Mouse (Mus musculus) intestine, embryonic 16.5 days (tissue): ENCODE data around the gene Notch2. TPM values are rescaled to one million over a fixed set of nuclear protein-coding genes. Genes with fewer than 3 reads are reported as not detected.

Source experiments
- ATAC-seq: fragments of 200-750 bp; cut with Nextera tagmentation; 2 replicates; pipeline ENCODE4 v1.8.0; 2017; ENCODE audit warnings: moderate TSS enrichment, moderate library complexity
- H3K27ac ChIP-seq: fragments of 300-500 bp; sonication (generic); 2 replicates; pipeline ENCODE4 v1.5.1; 2014; ENCODE audit warnings: mild to moderate bottlenecking, low read length
- H3K27me3 ChIP-seq: fragments of 300-500 bp; sonication (generic); replicated peaks from 2 replicates; pipeline ENCODE4 v1.6.1; 2014; ENCODE audit warnings: low read length, control low read depth, mixed read lengths; ENCODE audit not compliant: control insufficient read depth, insufficient read depth
- H3K36me3 ChIP-seq: fragments of 300-500 bp; sonication (generic); 2 replicates; pipeline ENCODE4 v1.6.1; 2014; ENCODE audit warnings: low read length, control low read depth; ENCODE audit not compliant: control insufficient read depth, insufficient read depth
- H3K4me1 ChIP-seq: fragments of 300-500 bp; sonication (generic); 2 replicates; pipeline ENCODE4 v1.6.1; 2014; ENCODE audit warnings: low read length, control low read depth, mixed read lengths; ENCODE audit not compliant: control insufficient read depth, insufficient read depth
- H3K4me2 ChIP-seq: fragments of 300-500 bp; sonication (generic); 2 replicates; pipeline ENCODE4 v1.6.1; 2014; ENCODE audit warnings: low read depth, low read length, control low read depth
- H3K4me3 ChIP-seq: fragments of 300-500 bp; sonication (generic); 2 replicates; pipeline ENCODE4 v1.5.1; 2014; ENCODE audit warnings: mild to moderate bottlenecking, low read length
- H3K9ac ChIP-seq: fragments of 300-500 bp; sonication (generic); 2 replicates; pipeline ENCODE4 v1.6.1; 2014; ENCODE audit warnings: low read depth, low read length
- H3K9me3 ChIP-seq: fragments of 300-500 bp; sonication (generic); 2 replicates; pipeline ENCODE4 v1.6.1; 2016; ENCODE audit warnings: low read length, control low read depth; ENCODE audit not compliant: control insufficient read depth
- WGBS: fragments of 180-500 bp; shearing (Covaris S2); extraction: QIAGEN DNeasy Blood & Tissue Kit; methylation state at CpG from one replicate; pipeline ENCODE4 v1.1.7; 2014; 5-methylcytosine and 5-hydroxymethylcytosine counted together
- polyA plus RNA-seq: library from polyadenylated mRNA; unstranded; fragments of >200 nt; fragmentation: Nextera tagmentation; extraction: Ambion mirVana; gene quantifications from 2 replicates; pipeline ENCODE4 v1.2.1, GENCODE M21; 2015

The Notch2 gene
- polyA plus RNA-seq, 1 experiment from 2014 or later = 9.1 TPM

DNA sequence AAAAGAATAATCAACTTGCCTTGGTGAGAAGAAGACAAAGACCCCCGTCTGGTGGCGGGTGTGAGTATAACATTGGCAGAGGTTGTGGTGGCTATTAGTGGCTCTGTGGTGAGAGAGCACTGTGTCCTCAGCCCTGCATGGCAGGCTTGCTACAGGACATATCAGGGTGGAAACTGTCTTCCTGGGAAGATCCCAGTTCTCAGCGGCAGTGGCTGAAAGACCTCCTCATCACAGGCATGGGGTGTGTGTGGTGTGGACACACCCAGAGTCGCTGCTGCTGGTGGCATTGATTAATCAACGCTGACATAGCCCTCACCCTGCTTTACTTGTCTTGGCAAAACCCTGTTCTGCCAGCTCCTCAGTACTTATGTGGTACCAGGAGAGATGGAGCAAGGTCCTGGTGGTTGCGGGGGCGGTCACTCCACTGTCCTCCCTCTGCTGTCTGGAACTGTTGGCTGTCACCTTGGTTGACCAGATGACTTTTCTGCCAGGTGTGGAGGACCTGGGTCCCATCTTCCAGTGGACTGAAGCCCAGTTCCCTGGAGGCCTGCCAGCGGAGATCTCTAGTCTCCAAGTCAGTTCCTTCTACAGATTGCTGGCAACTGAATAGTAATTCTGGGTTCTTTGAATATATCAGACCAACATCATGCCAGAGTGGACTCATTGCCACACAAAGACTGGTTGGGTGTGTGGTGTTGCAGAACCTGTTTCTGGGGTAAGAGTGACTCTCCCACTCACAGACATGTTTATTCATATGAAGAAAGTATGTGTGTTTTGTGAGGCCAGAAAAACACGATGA is 7.3 kb downstream of the Notch2 start:
- Histone ChIP-seq H3K4me2 (no peak overlapping the region), H3K9me3 (no peaks in the 10 kb centered on the region), H3K9ac (no peak overlapping the region), H3K4me3 (no peak overlapping the region), H3K36me3 (no peaks in the 10 kb centered on the region), H3K27me3 (no peaks in the 10 kb centered on the region), H3K4me1 (peaks cover 53% of the 10 kb centered on the region), H3K27ac (no peak overlapping the region)
- no peak for ATAC-seq
- 67% methylated on average over 9 of the region's 9 CpGs for WGBS

DNA sequence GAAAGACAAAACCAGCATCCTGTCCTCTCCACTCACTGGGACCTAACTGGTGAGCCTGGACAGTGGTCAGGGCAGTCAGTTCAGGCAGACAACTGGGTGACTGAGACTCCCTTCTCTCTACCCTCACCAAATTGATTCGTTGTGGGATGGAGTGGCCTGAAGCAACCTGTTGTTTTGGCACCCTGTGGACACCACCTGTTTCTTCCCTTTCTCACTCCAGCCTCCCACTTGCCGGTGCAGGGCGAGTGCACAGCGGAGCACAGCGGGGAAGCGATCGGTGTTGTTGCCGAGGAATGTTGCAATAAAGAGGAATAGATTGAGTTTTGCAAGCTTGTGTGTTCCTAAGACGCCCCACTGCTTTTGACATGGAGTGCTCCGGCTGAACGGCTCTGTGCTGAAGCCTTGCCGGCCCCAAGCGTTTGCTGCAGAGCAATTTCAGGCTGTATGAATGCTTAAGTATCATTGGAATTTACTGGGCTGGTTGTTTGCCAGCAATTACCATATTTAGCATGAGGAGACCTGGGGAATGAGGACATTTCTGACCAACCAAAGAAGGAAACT is 11.0 kb downstream of the Notch2 start:
- no peaks in the 10 kb centered on the region for H3K36me3 ChIP-seq
- H3K9me3 ChIP-seq = no peaks in the 10 kb centered on the region
- peaks cover 60% of the 10 kb centered on the region for H3K4me1 ChIP-seq
- no peak overlapping the region for H3K4me3 ChIP-seq
- H3K4me2 ChIP-seq = peak overlapping the region; percentile 45
- H3K27ac ChIP-seq = peak overlapping the region; percentile 78
- peak; percentile 78 for ATAC-seq
- H3K27me3 ChIP-seq = no peaks in the 10 kb centered on the region
- peak overlapping the region; percentile 46 for H3K9ac ChIP-seq
- whole genome bisulfite sequencing = 8% methylated on average over 13 of the region's 13 CpGs

DNA sequence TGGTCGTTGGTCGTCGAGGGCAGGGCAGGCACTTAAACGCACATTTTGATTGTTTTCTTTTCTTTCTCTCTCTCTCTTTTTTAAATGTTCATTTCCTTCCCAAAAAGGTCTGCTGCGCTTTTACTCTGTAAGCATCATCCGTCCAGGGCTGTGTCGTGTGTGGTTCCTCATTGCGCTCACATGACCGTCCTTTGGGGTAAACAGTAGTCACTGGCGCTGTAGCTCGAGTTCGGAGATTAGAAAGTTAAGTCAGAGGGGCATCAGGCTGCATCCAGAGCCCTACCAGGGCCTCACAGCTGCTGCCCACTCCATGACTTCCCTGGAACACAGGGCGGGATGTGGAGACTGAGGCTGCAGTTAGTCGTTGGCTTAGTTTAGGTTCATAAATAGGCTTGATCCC is 12.2 kb downstream of the Notch2 start:
- Histone ChIP-seq H3K4me1 (peaks cover 59% of the 10 kb centered on the region), H3K4me2 (no peak overlapping the region), H3K27me3 (no peaks in the 10 kb centered on the region), H3K36me3 (no peaks in the 10 kb centered on the region), H3K4me3 (no peak overlapping the region), H3K27ac (peak overlapping the region; percentile 84), H3K9ac (0 out of 2 replicates have a peak overlapping the region, but pooled peaks have one; percentile 27), H3K9me3 (no peaks in the 10 kb centered on the region)
- WGBS = 31% methylated on average over 14 of the region's 14 CpGs
- ATAC-seq = peak; percentile 31; the same call in 1 of the 2 replicates

DNA sequence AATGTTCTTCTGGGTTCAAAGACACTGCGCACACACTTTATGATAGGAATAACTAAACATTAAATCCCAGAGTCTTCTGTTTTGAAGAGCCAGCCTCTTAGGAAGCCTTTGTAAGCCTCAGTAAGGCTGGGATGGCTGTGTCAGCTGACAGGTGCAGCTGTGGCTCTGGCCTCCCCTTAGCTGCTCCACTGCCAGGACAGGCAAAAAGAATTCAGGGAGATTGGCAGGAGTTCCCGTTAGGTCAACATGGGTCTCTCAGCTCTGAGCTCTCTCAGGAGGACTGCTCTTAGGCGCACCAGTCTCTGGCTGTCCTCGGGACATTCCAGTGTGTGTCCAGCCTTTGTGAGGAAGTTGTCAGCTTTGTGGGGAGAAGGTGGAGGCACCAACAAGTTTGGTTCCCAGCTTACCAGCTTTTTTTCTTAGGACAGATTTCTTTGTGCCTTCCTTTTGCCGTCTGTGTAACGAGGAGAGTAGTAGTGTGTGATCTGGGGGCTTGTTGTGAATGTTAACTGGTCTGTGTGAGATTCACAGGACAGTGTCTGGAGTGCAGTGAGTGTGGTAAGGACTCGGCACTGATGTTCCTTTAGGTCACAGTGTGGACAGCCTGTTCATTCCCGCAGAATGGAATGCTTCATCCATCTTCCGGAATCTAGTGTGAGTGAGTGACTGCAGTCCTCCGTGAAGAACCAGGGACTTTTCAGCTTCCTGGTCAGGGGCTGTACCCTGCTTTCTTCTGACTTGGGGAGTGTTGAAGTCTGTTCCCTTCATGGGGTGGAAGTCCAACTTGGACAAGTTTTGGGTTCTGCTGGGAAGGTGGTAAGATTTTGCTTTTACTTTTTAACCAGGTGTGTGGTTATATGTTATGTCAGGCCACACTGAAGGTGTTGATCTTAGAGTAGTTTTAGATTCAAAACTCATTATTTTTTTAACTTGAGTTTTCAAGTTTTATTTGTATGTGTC is 12.9 kb downstream of the Notch2 start:
- 41% methylated on average over 10 of the region's 10 CpGs for WGBS
- H3K9ac ChIP-seq = no peak overlapping the region

DNA sequence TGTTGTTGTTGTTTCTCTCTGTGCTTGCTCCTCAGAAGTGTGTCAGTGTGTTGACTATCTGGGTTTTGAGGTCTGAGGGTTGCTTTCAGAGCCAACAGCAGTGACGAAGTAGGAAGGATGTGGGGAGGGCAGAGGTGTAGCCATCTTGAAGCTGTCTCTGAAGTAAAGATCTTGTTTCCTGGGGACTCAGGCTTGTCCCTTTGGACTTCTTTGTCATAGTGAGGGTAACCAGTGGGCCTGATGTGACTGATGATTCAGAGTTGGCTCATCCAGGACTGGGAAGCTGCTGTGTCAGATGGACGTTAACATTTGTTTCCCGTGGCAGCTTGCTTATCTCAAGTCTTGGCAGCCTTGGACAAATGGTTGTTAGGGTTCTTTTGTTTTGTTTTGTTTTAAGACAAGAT is 14.0 kb downstream of the Notch2 start:
- H3K4me3 ChIP-seq = no peak overlapping the region
- no peaks in the 10 kb centered on the region for H3K27me3 ChIP-seq
- 33% methylated on average over 3 of the region's 3 CpGs for WGBS
- no peaks in the 10 kb centered on the region for H3K9me3 ChIP-seq
- H3K9ac ChIP-seq = no peak overlapping the region
- H3K36me3 ChIP-seq = no peaks in the 10 kb centered on the region
- H3K27ac ChIP-seq = no peak overlapping the region
- ATAC-seq = no peak
- no peak overlapping the region for H3K4me2 ChIP-seq
- H3K4me1 ChIP-seq = peaks cover 68% of the 10 kb centered on the region

More for the DNA sequence above, 12.9 kb downstream of the Notch2 start:
- Histone ChIP-seq H3K36me3 (no peaks in the 10 kb centered on the region), H3K9me3 (no peaks in the 10 kb centered on the region), H3K27me3 (no peaks in the 10 kb centered on the region), H3K27ac (peak overlapping the region; percentile 35; the same call in 1 of the 2 replicates), H3K4me1 (peaks cover 60% of the 10 kb centered on the region), H3K4me3 (no peak overlapping the region), H3K4me2 (no peak overlapping the region)
- ATAC-seq = peak; percentile 26; the same call in 1 of the 2 replicates

DNA sequence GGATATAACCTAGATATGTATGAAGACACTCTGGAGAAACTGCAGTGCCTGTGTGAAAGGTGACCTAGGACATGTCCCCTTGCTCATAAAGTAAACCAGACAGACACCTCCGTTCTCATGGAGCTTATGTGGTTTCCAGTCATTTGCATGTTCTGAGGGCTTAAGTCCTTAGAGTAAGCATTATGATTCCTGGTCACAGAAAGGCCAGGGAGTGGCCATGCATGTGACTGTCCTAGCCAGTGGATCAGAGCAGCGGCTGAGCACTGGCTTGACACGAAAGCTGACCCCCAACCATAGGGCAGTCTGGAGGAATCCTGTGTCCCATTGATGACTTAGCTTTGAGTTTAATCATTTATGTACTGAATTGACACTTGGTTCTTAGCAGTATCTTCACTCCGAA is 14.7 kb downstream of the Notch2 start:
- no peak for ATAC-seq
- Histone ChIP-seq H3K27ac (no peak overlapping the region), H3K4me2 (no peak overlapping the region), H3K9ac (no peak overlapping the region), H3K27me3 (no peaks in the 10 kb centered on the region), H3K36me3 (no peaks in the 10 kb centered on the region), H3K4me3 (no peak overlapping the region), H3K4me1 (peaks cover 68% of the 10 kb centered on the region), H3K9me3 (no peaks in the 10 kb centered on the region)
- 50% methylated on average over 4 of the region's 4 CpGs for WGBS

DNA sequence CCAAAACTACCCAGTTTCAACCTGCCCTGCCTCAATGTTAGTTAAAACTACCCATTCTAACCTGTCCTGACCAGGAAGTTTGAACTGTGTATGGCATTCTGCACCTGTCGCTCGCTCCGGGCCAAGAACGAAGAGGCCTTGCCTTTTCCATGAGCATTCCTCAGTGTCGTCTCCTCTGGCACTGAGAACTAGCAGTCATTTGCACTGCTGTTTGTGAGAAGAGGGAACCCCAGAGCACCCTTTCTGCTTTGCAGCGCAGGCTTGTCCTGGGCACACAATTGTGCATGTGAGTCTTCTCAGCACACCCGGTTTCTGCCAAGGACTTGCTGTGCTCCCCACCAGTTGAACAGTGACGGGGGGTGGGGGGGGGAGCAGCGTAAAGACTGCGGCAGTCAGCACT is 15.6 kb downstream of the Notch2 start:
- no peak for ATAC-seq
- H3K27me3 ChIP-seq = no peaks in the 10 kb centered on the region
- H3K4me2 ChIP-seq = no peak overlapping the region
- no peak overlapping the region for H3K27ac ChIP-seq
- H3K4me3 ChIP-seq = no peak overlapping the region
- no peak overlapping the region for H3K9ac ChIP-seq
- WGBS = 70% methylated on average over 10 of the region's 10 CpGs
- peaks cover 65% of the 10 kb centered on the region for H3K4me1 ChIP-seq
- no peaks in the 10 kb centered on the region for H3K36me3 ChIP-seq
- H3K9me3 ChIP-seq = no peaks in the 10 kb centered on the region

DNA sequence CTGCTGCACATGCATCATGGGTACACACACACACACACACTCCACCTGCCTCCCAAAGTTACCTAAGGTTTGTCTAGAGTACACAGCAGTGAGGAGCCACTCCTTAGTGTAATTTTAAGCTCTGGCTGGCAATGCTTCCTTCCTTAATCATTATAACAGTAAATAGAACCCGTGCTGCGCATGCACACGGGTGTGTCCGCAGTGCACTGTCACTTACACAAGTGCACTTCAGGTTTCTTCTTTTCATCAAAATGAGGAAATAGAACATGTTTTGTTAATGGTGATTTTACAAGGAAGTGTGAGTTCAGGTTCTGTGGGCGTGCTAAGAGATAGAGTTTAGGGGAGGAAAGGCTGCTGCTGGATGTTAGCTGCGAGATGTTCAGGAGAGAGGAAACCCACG is 17.8 kb downstream of the Notch2 start:
- Histone ChIP-seq H3K4me3 (no peak overlapping the region), H3K27ac (0 out of 2 replicates have a peak overlapping the region, but pooled peaks have one; percentile 14), H3K36me3 (no peaks in the 10 kb centered on the region), H3K9me3 (no peaks in the 10 kb centered on the region), H3K9ac (no peak overlapping the region), H3K27me3 (no peaks in the 10 kb centered on the region), H3K4me2 (no peak overlapping the region), H3K4me1 (peaks cover 63% of the 10 kb centered on the region)
- WGBS = 64% methylated on average over 7 of the region's 7 CpGs
- peak; percentile 73 for ATAC-seq

DNA sequence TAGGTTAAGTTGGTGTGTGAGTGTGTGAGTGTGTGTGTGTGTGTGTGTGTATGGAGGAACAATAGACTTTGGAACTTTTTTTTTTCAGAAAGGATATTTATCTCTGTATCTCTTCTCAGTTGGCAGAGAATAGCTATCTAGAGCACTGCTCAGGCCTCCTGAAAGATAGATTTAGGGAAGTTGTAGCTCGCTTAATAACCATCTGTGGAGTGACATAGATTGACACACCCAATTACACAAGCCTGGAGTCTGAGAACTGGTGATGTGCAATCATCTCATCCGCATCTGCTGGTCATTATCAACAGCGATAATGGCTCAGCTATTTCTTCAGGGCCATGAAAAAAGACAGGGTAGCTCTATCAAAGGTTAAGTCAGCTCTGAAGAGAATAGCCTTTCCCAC is 18.9 kb downstream of the Notch2 start:
- no peak overlapping the region for H3K4me3 ChIP-seq
- H3K9ac ChIP-seq = no peak overlapping the region
- WGBS = 62% methylated on average over 3 of the region's 3 CpGs
- ATAC-seq = no peak
- no peaks in the 10 kb centered on the region for H3K9me3 ChIP-seq
- no peak overlapping the region for H3K27ac ChIP-seq
- no peak overlapping the region for H3K4me2 ChIP-seq
- H3K36me3 ChIP-seq = no peaks in the 10 kb centered on the region
- peaks cover 61% of the 10 kb centered on the region for H3K4me1 ChIP-seq
- no peaks in the 10 kb centered on the region for H3K27me3 ChIP-seq
